Mouse (Mus musculus): ENCODE results near the gene Arhgap28.

GRCm38 (mm10) chr17:67904315-67904944 is 99.5 kb downstream of the Arhgap28 start:
- TF ChIP-seq CTCF (IDR thresholded peaks at IDR 0.05; ENCODE audit: control insufficient read depth, insufficient read depth, insufficient replicate concordance, low read depth, low read length) = no peak
- no peak for TF ChIP-seq POLR2A (IDR thresholded peaks at IDR 0.05; ENCODE audit: control insufficient read depth, low read depth, low read length)
